Mouse (Mus musculus) liver, embryonic 14.5 days (tissue): ENCODE data around the gene Gsdma. TPM values are rescaled to one million over a fixed set of nuclear protein-coding genes. Genes with fewer than 3 reads are reported as not detected.
"Not testable (repeated sequence)": the region's sequence is repeated elsewhere in the genome, so short reads cannot be mapped to it uniquely, and the experiment has no call there.

Source experiments
- ATAC-seq: fragments of 200-750 bp; cut with Nextera tagmentation; 2 replicates; pipeline ENCODE4 v1.8.0; 2017; ENCODE audit warnings: moderate number of reproducible peaks, mild to moderate bottlenecking, moderate library complexity; ENCODE audit not compliant: insufficient read depth
- DNase-seq, 3 experiments: peaks; one replicate each; pipeline ENCODE4 v3.0.0-alpha.2; 2012 to 2013; ENCODE audit warnings: low read depth in 3 of 3, low spot score in 3 of 3
- H3K27ac ChIP-seq: fragments of 300-500 bp; sonication (generic); 2 replicates; pipeline ENCODE4 v1.5.1; 2014; ENCODE audit warnings: moderate library complexity, mild to moderate bottlenecking, control low read depth, inconsistent platforms
- H3K27me3 ChIP-seq: fragments of 300-500 bp; sonication (generic); 2 replicates; pipeline ENCODE4 v1.6.1; 2014; ENCODE audit warnings: mild to moderate bottlenecking, low read length, moderate library complexity; ENCODE audit not compliant: control insufficient read depth, insufficient read depth
- H3K36me3 ChIP-seq: fragments of 300-500 bp; sonication (generic); replicated peaks from 2 replicates; pipeline ENCODE4 v1.6.1; 2014; ENCODE audit warnings: low read depth; ENCODE audit not compliant: control insufficient read depth, insufficient read depth
- H3K4me1 ChIP-seq, 2 experiments: fragments of 200-500 bp in 1 of 2; fragments of 300-500 bp in 1 of 2; sonication (generic) in 1 of 2; replicated peaks; 2 replicates each; pipeline ENCODE4 v1.6.1; 2012 to 2014; ENCODE audit warnings: antibody characterized with exemption in 1 of 2, inconsistent platforms in 1 of 2, low read length in 1 of 2; ENCODE audit not compliant: control insufficient read depth in 2 of 2, insufficient read depth in 2 of 2
- H3K4me2 ChIP-seq: fragments of 300-500 bp; sonication (generic); 2 replicates; pipeline ENCODE4 v1.6.1; 2014; ENCODE audit warnings: low read depth, mild to moderate bottlenecking, control low read depth, moderate library complexity
- H3K4me3 ChIP-seq, 2 experiments: fragments of 200-500 bp in 1 of 2; fragments of 300-500 bp in 1 of 2; sonication (generic) in 1 of 2; 2 replicates each; pipeline ENCODE4 v1.5.1; 2012 to 2014; ENCODE audit warnings: low read depth in 2 of 2, low read length in 2 of 2, mild to moderate bottlenecking in 2 of 2, control low read depth in 1 of 2, inconsistent platforms in 1 of 2, moderate library complexity in 1 of 2; ENCODE audit not compliant: insufficient read depth in 1 of 2
- H3K9ac ChIP-seq: fragments of 300-500 bp; sonication (generic); replicated peaks from 2 replicates; pipeline ENCODE4 v1.6.1; 2014; ENCODE audit warnings: mild to moderate bottlenecking, control low read depth, moderate library complexity
- H3K9me3 ChIP-seq: fragments of 300-500 bp; sonication (generic); 2 replicates; pipeline ENCODE4 v1.6.1; 2016; ENCODE audit warnings: low read length, mixed read lengths; ENCODE audit not compliant: control insufficient read depth
- CTCF ChIP-seq: IDR thresholded peaks from 2 replicates; pipeline ENCODE4 v1.5.1; 2016; ENCODE audit warnings: antibody characterized with exemption, low read depth, control low read depth
- EP300 ChIP-seq: IDR thresholded peaks from 2 replicates; pipeline ENCODE4 v1.6.1; 2016; ENCODE audit warnings: antibody characterized with exemption, low read depth
- WGBS: fragments of 180-500 bp; shearing (Covaris S2); extraction: QIAGEN DNeasy Blood & Tissue Kit; methylation state at CpG from one replicate; pipeline ENCODE4 v1.1.7; 2014; ENCODE audit not compliant: insufficient replicate concordance; 5-methylcytosine and 5-hydroxymethylcytosine counted together
- polyA plus RNA-seq, 2 experiments: library from polyadenylated mRNA; depleted of rRNA in 1 of 2; stranded (reverse) in 1 of 2; unstranded in 1 of 2; fragments of >200 nt; fragmentation: Nextera tagmentation in 1 of 2; extraction: Ambion mirVana in 1 of 2; gene quantifications; 2 replicates each; pipeline versions ENCODE4 v1.2.1 to v1.2.3; 2012 to 2014

The Gsdma gene
- polyA plus RNA-seq, 2 experiments, result 0.01 TPM; not detected in 1

GRCm38 (mm10) chr11:98668984-98669383 is 4.8 kb downstream of the Gsdma start:
- TF ChIP-seq EP300 (no peak), CTCF (no peak)
- Histone ChIP-seq H3K9ac (no peak overlapping the region), H3K27ac (no peak overlapping the region), H3K9me3 (no peaks in the 10 kb centered on the region), H3K27me3 (peaks cover 3% of the 10 kb centered on the region), H3K4me2 (no peak overlapping the region), H3K36me3 (no peaks in the 10 kb centered on the region), H3K4me1 (peaks cover 5 to 19% of the 10 kb centered on the region in 2 experiments; a peak in 3 of 4 replicates), H3K4me3 (no peak overlapping the region)
- DNase-seq (no peak), ATAC-seq (no peak)
- WGBS, result 23% methylated on average over 2 of the region's 2 CpGs

GRCm38 (mm10) chr11:98671284-98671815 is 7.2 kb downstream of the Gsdma start:
- Histone ChIP-seq H3K27ac (no peak overlapping the region), H3K9ac (no peak overlapping the region), H3K4me3 (no peak overlapping the region), H3K27me3 (peaks cover 3% of the 10 kb centered on the region), H3K36me3 (no peaks in the 10 kb centered on the region), H3K4me2 (no peak overlapping the region), H3K9me3 (no peaks in the 10 kb centered on the region), H3K4me1 (peaks cover 5 to 19% of the 10 kb centered on the region in 2 experiments; a peak in 3 of 4 replicates)
- WGBS, result 25% methylated on average over 3 of the region's 3 CpGs
- TF ChIP-seq EP300 (no peak), CTCF (no peak)
- ATAC-seq (no peak), DNase-seq (no peak)

- no peak overlapping the region for H3K9ac ChIP-seq
- peaks cover 5 to 19% of the 10 kb centered on the region in 2 experiments; a peak in 3 of 4 replicates for H3K4me1 ChIP-seq
- ATAC-seq, result peak; percentile 71; the same call in 1 of the 2 replicates
- 17% methylated on average over 5 of the region's 5 CpGs for WGBS
- TF ChIP-seq EP300, result no peak
- no peak for TF ChIP-seq CTCF
- no peaks in the 10 kb centered on the region for H3K9me3 ChIP-seq
- H3K27ac ChIP-seq, result no peak overlapping the region
- H3K36me3 ChIP-seq, result no peaks in the 10 kb centered on the region
- no peak overlapping the region for H3K4me3 ChIP-seq
- DNase-seq, result peak in 2 of 3 experiments; percentile 24 to 34
- H3K4me2 ChIP-seq, result no peak overlapping the region
- H3K27me3 ChIP-seq, result peaks cover 3% of the 10 kb centered on the region
Observed at GRCm38 (mm10) chr11:98671857-98672256, 7.7 kb downstream of the Gsdma start.

GRCm38 (mm10) chr11:98672482-98672881 is 8.3 kb downstream of the Gsdma start:
- H3K9ac ChIP-seq, result no peak overlapping the region
- H3K27ac ChIP-seq, result no peak overlapping the region
- H3K27me3 ChIP-seq, result peaks cover 2% of the 10 kb centered on the region
- H3K9me3 ChIP-seq, result no peaks in the 10 kb centered on the region
- peaks cover 5 to 19% of the 10 kb centered on the region in 2 experiments; a peak in 3 of 4 replicates for H3K4me1 ChIP-seq
- TF ChIP-seq CTCF (no peak), EP300 (no peak)
- ATAC-seq, result no peak
- DNase-seq, result no peak
- WGBS, result 31% methylated on average over 5 of the region's 5 CpGs
- H3K4me2 ChIP-seq, result no peak overlapping the region
- no peaks in the 10 kb centered on the region for H3K36me3 ChIP-seq
- no peak overlapping the region for H3K4me3 ChIP-seq

GRCm38 (mm10) chr11:98673136-98673535 is 9.0 kb downstream of the Gsdma start:
- H3K4me3 ChIP-seq, H3K9ac ChIP-seq, H3K4me2 ChIP-seq, H3K9me3 ChIP-seq, H3K27me3 ChIP-seq, H3K36me3 ChIP-seq, H3K27ac ChIP-seq: not testable (repeated sequence)
- peaks cover 5 to 19% of the 10 kb centered on the region in 2 experiments; a peak in 3 of 4 replicates for H3K4me1 ChIP-seq
- 5% methylated on average over 6 of the region's 7 CpGs for WGBS
- DNase-seq (peak in 2 of 3 experiments; percentile 30 to 31), ATAC-seq (peak; percentile 59)
- TF ChIP-seq CTCF, result peak; percentile 79
